Mouse (Mus musculus): ENCODE results near the gene Extl1. TPM values are rescaled to one million over a fixed set of nuclear protein-coding genes. Genes with fewer than 3 reads are reported as not detected.
A peak's percentile ranks its signal among the peaks of the same experiment; 100 is the strongest.

The Extl1 gene
- polyA plus RNA-seq, 1 experiment from 2014 or later: 0.75 TPM

- H3K4me1 ChIP-seq: peaks cover 21% of the 10 kb centered on the region
- no peak overlapping the region for H3K27ac ChIP-seq (replicated peaks)
- H3K27me3 ChIP-seq (replicated peaks): no peaks in the 10 kb centered on the region
- H3K9me3 ChIP-seq (replicated peaks): no peaks in the 10 kb centered on the region
- H3K36me3 ChIP-seq: no peaks in the 10 kb centered on the region
- no peak overlapping the region for H3K4me2 ChIP-seq
- ATAC-seq (ENCODE audit: low FRiP score): no peak
- no peak overlapping the region for H3K9ac ChIP-seq (replicated peaks)
- H3K4me3 ChIP-seq (replicated peaks): no peak overlapping the region
- 89% methylated on average over 9 of the region's 9 CpGs for WGBS
Observed at GRCm38 (mm10) chr4:134310656-134311055, 73.0 kb downstream of the Extl1 start.

GRCm38 (mm10) chr4:134310106-134310505, 73.5 kb downstream of the Extl1 start:
- no peak overlapping the region for H3K4me3 ChIP-seq (replicated peaks)
- H3K27ac ChIP-seq (replicated peaks): no peak overlapping the region
- no peak overlapping the region for H3K4me2 ChIP-seq
- H3K4me1 ChIP-seq: peaks cover 19% of the 10 kb centered on the region
- H3K36me3 ChIP-seq: no peaks in the 10 kb centered on the region
- no peak overlapping the region for H3K9ac ChIP-seq (replicated peaks)
- 88% methylated on average over 7 of the region's 7 CpGs for WGBS
- no peaks in the 10 kb centered on the region for H3K27me3 ChIP-seq (replicated peaks)
- H3K9me3 ChIP-seq (replicated peaks): no peaks in the 10 kb centered on the region
- no peak for ATAC-seq (ENCODE audit: low FRiP score)

GRCm38 (mm10) chr4:134307367-134308072, 76.1 kb downstream of the Extl1 start:
- Histone ChIP-seq H3K4me2 (peak overlapping the region; percentile 37), H3K4me3 (replicated peaks) (no peak overlapping the region), H3K36me3 (no peaks in the 10 kb centered on the region), H3K9ac (replicated peaks) (no peak overlapping the region; the same call in 1 of the 2 replicates), H3K9me3 (replicated peaks) (no peaks in the 10 kb centered on the region), H3K4me1 (peaks cover 14% of the 10 kb centered on the region), H3K27me3 (replicated peaks) (no peaks in the 10 kb centered on the region), H3K27ac (replicated peaks) (no peak overlapping the region)
- no peak for ATAC-seq (ENCODE audit: low FRiP score)
- WGBS: 22% methylated on average over 12 of the region's 12 CpGs

GRCm38 (mm10) chr4:134306963-134307362, 76.7 kb downstream of the Extl1 start:
- Histone ChIP-seq H3K27me3 (replicated peaks) (no peaks in the 10 kb centered on the region), H3K9me3 (replicated peaks) (no peaks in the 10 kb centered on the region), H3K4me2 (peak overlapping the region; percentile 37; the same call in 1 of the 2 replicates), H3K9ac (replicated peaks) (no peak overlapping the region; the same call in 1 of the 2 replicates), H3K27ac (replicated peaks) (no peak overlapping the region), H3K4me3 (replicated peaks) (no peak overlapping the region), H3K4me1 (peaks cover 14% of the 10 kb centered on the region), H3K36me3 (no peaks in the 10 kb centered on the region)
- no peak for ATAC-seq (ENCODE audit: low FRiP score)
- WGBS: 86% methylated on average over 2 of the region's 2 CpGs

Other genes with a start within 250 kb of the Extl1 start
- gene Cep85, start 196.7 kb downstream of the Extl1 start, polyA plus RNA-seq (2015; fragmentation: Nextera tagmentation; extraction: Ambion mirVana): 18.9 and 34.8 TPM in 2 replicates
- not detected in 2 replicates for gene Gm7534, start 180.8 kb downstream of the Extl1 start, polyA plus RNA-seq (2015; fragmentation: Nextera tagmentation; extraction: Ambion mirVana)
- gene Catsper4, start 156.5 kb downstream of the Extl1 start, polyA plus RNA-seq (2015; fragmentation: Nextera tagmentation; extraction: Ambion mirVana): not detected in 2 replicates
- 0.20 and 1.4 TPM in 2 replicates for gene Cnksr1, start 145.5 kb downstream of the Extl1 start, polyA plus RNA-seq (2015; fragmentation: Nextera tagmentation; extraction: Ambion mirVana)
- gene E130218I03Rik, start 140.2 kb downstream of the Extl1 start, polyA plus RNA-seq (2015; fragmentation: Nextera tagmentation; extraction: Ambion mirVana): 0.42 TPM in 1 of 2 replicates, not detected in the other
- 13.9 and 14.8 TPM in 2 replicates for gene Zfp593, start 138.3 kb downstream of the Extl1 start, polyA plus RNA-seq (2015; fragmentation: Nextera tagmentation; extraction: Ambion mirVana)
- gene Gm30191, start 136.9 kb downstream of the Extl1 start, polyA plus RNA-seq (2015; fragmentation: Nextera tagmentation; extraction: Ambion mirVana): not detected in 2 replicates
- 14.2 and 17.0 TPM in 2 replicates for gene Grrp1, start 129.7 kb downstream of the Extl1 start, polyA plus RNA-seq (2015; fragmentation: Nextera tagmentation; extraction: Ambion mirVana)
- gene Pdik1l, start 96.0 kb downstream of the Extl1 start, polyA plus RNA-seq (2015; fragmentation: Nextera tagmentation; extraction: Ambion mirVana): 32.1 and 33.9 TPM in 2 replicates
- gene Trim63, start 68.7 kb downstream of the Extl1 start, polyA plus RNA-seq (2015; fragmentation: Nextera tagmentation; extraction: Ambion mirVana): 1.2 and 1.4 TPM in 2 replicates
- 0.14 and 0.20 TPM in 2 replicates for gene Slc30a2, start 40.7 kb downstream of the Extl1 start, polyA plus RNA-seq (2015; fragmentation: Nextera tagmentation; extraction: Ambion mirVana)
- gene Pafah2, start 12.5 kb upstream of the Extl1 start, polyA plus RNA-seq (2015; fragmentation: Nextera tagmentation; extraction: Ambion mirVana): 7.5 and 8.9 TPM in 2 replicates
- gene Stmn1, start 84.5 kb upstream of the Extl1 start, polyA plus RNA-seq (2015; fragmentation: Nextera tagmentation; extraction: Ambion mirVana): 4,048 and 4,915 TPM in 2 replicates
- 30.5 and 35.2 TPM in 2 replicates for gene Paqr7, start 112.8 kb upstream of the Extl1 start, polyA plus RNA-seq (2015; fragmentation: Nextera tagmentation; extraction: Ambion mirVana)
- gene Aunip, start 127.1 kb upstream of the Extl1 start, polyA plus RNA-seq (2015; fragmentation: Nextera tagmentation; extraction: Ambion mirVana): 1.8 and 5.4 TPM in 2 replicates
- 166 and 177 TPM in 2 replicates for gene Mtfr1l, start 151.5 kb upstream of the Extl1 start, polyA plus RNA-seq (2015; fragmentation: Nextera tagmentation; extraction: Ambion mirVana)
- 8.4 and 19.4 TPM in 2 replicates for gene Selenon, start 168.3 kb upstream of the Extl1 start, polyA plus RNA-seq (2015; fragmentation: Nextera tagmentation; extraction: Ambion mirVana)